Mouse (Mus musculus) C2C12 (cell line): ENCODE measurements around the gene Mapk11. TPM values are rescaled to one million over a fixed set of nuclear protein-coding genes. Genes with fewer than 3 reads are reported as not detected.

ENCODE experiments used
- H3K27me3 ChIP-seq: one replicate; pipeline ENCODE4 v1.6.1; 2011; ENCODE audit not compliant: control insufficient read depth, insufficient read depth, insufficient read length
- H3K36me3 ChIP-seq: one replicate; pipeline ENCODE4 v1.6.1; 2011; ENCODE audit not compliant: control insufficient read depth, insufficient read depth
- H3K4me3 ChIP-seq: one replicate; pipeline ENCODE4 v1.5.1; 2011; ENCODE audit warnings: mild to moderate bottlenecking, control low read depth; ENCODE audit not compliant: poor library complexity, insufficient read depth, severe bottlenecking
- H3K79me2 ChIP-seq: one replicate; pipeline ENCODE4 v1.6.1; 2011; ENCODE audit not compliant: control insufficient read depth, insufficient read depth
- H3K79me3 ChIP-seq: one replicate; pipeline ENCODE4 v1.6.1; 2011; ENCODE audit warnings: low read depth, control low read depth
- H3ac ChIP-seq: one replicate; pipeline ENCODE3; 2011; ENCODE audit warnings: low read depth; ENCODE audit not compliant: control insufficient read depth, insufficient read length
- CEBPB ChIP-seq: IDR thresholded peaks from one replicate; pipeline ENCODE4 v1.6.1; 2011; ENCODE audit warnings: low read depth, mild to moderate bottlenecking, control low read depth, moderate library complexity
- CTCF ChIP-seq: IDR thresholded peaks from one replicate; pipeline ENCODE4 v1.5.1; 2011; ENCODE audit not compliant: control insufficient read depth, insufficient read depth, insufficient read length
- FOSL1 ChIP-seq: IDR thresholded peaks from one replicate; pipeline ENCODE4 v1.8.0; 2011; ENCODE audit warnings: mild to moderate bottlenecking, low read length; ENCODE audit not compliant: poor library complexity, insufficient read depth, severe bottlenecking
- MAX ChIP-seq: IDR thresholded peaks from one replicate; pipeline ENCODE4 v1.6.1; 2011; ENCODE audit warnings: mild to moderate bottlenecking, control low read depth
- MYOD1 ChIP-seq: IDR thresholded peaks from one replicate; pipeline ENCODE4 v1.6.1; 2011; ENCODE audit warnings: low read depth; ENCODE audit not compliant: control insufficient read depth, insufficient read length
- MYOG ChIP-seq: IDR thresholded peaks from one replicate; pipeline ENCODE4 v1.6.1; 2011; ENCODE audit not compliant: control insufficient read depth, insufficient read length; ENCODE audit errors: extremely low read depth
- USF1 ChIP-seq: IDR thresholded peaks from one replicate; pipeline ENCODE4 v1.6.1; 2011; ENCODE audit warnings: low read depth, mild to moderate bottlenecking, control low read depth, moderate library complexity
- polyA plus RNA-seq: library from polyadenylated mRNA; unstranded; fragments of >200 nt; fragmentation: generic; extraction: Trizol; gene quantifications from one replicate; pipeline ENCODE4 v1.2.1, GENCODE M21; 2012; ENCODE audit warnings: missing spikeins

The Mapk11 gene
- polyA plus RNA-seq, 1 experiment: 14.9 TPM

DNA sequence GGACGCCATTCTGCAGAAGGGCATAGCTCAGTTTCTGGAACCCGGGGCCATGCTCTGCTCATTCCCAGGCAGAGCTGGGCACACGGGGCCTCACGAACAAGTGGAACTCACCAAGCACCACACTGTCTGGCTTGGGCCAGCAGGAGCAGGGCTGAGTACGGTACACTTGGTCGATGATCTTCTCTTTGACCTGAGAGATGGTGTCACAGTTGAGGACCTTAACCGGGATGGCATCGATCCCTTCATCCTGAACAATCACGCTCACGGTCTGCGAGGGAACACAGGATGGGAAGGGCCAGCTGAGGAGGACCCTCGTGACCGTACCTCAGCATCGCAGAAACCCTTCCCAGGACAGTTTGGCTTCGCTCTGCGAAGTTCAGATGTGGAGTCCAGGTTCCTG lies 9.1 kb upstream of the Mapk11 start:
- no peaks in the 10 kb centered on the region for H3K27me3 ChIP-seq
- H3K79me2 ChIP-seq: no peaks in the 10 kb centered on the region
- peaks cover 93% of the 10 kb centered on the region for H3K36me3 ChIP-seq
- no peaks in the 10 kb centered on the region for H3K79me3 ChIP-seq
- no peak overlapping the region for H3K4me3 ChIP-seq
- no peak overlapping the region for H3ac ChIP-seq
- TF ChIP-seq MAX (no peak), MYOD1 (no peak), CEBPB (no peak), USF1 (no peak), FOSL1 (no peak), MYOG (no peak), CTCF (no peak)

DNA sequence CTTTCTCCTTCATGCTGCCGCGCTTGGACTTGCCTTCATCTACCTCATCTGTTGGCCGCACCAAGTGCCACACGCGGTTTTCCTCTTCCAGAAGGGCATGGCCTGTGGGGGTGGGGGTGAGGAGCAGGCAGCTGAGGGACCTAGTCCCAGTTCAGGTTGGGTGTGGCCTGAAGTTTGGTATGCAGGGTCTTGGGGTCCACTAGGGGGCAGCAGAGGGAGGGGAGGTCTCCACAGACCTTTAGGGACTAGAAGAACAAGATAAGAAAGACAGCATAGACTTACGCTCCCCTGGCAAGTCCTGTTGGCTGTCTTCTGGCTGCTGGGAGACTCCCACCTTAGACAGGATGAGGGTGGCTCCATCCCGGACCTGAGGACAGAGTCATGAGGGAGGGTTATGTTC lies 8.5 kb upstream of the Mapk11 start:
- no peak overlapping the region for H3K4me3 ChIP-seq
- no peaks in the 10 kb centered on the region for H3K27me3 ChIP-seq
- TF ChIP-seq FOSL1 (no peak), CTCF (peak; percentile 75)
- no peaks in the 10 kb centered on the region for H3K79me3 ChIP-seq
- peaks cover 87% of the 10 kb centered on the region for H3K36me3 ChIP-seq
- H3K79me2 ChIP-seq: no peaks in the 10 kb centered on the region
- H3ac ChIP-seq: no peak overlapping the region

DNA sequence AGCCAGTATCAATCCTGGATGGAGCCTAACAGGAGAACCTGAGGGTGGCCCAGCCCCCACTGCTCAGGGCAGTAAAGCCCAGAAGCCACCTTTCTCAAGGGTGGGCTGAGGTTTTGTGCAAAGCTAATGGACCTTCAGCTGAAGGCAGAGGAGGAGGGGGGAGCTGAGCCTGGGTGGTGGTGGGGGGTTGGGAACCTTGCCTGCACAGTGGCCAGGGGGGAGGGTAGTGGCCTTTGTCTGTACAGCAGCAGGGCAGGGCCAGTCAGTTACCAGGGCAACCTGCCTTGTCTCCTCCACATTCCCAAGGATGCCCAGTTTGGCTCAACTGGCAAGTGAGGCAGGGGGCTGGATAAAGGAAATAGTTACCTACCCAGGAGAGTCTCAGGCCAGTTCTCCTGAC lies 2.9 kb upstream of the Mapk11 start:
- Histone ChIP-seq H3K79me3 (no peaks in the 10 kb centered on the region), H3K4me3 (no peak overlapping the region), H3K79me2 (peaks cover 10% of the 10 kb centered on the region), H3K27me3 (no peaks in the 10 kb centered on the region), H3K36me3 (peaks cover 37% of the 10 kb centered on the region), H3ac (no peak overlapping the region)
- TF ChIP-seq FOSL1: no peak

DNA sequence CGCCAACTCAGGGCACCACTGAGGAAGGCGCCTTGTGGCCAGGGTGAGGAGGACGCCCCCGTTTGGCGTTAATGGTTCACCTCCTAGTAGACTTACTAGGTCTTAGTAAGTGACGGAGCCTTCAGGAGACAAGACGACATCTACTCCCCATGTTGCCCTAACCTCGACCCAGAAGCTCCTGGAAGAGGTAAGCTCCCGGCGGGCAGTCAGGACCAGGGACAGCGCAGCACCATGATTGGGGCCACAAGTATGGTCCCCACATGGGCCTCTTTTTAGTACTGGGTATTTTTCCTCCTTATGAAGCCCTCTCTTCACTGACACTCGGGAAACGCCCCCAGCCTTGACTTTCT lies 588 bp upstream of the Mapk11 start:
- Histone ChIP-seq H3K79me3 (no peaks in the 10 kb centered on the region), H3K4me3 (peak overlapping the region; percentile 62), H3K27me3 (no peaks in the 10 kb centered on the region), H3K36me3 (peaks cover 25% of the 10 kb centered on the region), H3K79me2 (peaks cover 10% of the 10 kb centered on the region), H3ac (no peak overlapping the region)
- TF ChIP-seq MAX (no peak), USF1 (no peak), MYOG (no peak), CEBPB (no peak)

DNA sequence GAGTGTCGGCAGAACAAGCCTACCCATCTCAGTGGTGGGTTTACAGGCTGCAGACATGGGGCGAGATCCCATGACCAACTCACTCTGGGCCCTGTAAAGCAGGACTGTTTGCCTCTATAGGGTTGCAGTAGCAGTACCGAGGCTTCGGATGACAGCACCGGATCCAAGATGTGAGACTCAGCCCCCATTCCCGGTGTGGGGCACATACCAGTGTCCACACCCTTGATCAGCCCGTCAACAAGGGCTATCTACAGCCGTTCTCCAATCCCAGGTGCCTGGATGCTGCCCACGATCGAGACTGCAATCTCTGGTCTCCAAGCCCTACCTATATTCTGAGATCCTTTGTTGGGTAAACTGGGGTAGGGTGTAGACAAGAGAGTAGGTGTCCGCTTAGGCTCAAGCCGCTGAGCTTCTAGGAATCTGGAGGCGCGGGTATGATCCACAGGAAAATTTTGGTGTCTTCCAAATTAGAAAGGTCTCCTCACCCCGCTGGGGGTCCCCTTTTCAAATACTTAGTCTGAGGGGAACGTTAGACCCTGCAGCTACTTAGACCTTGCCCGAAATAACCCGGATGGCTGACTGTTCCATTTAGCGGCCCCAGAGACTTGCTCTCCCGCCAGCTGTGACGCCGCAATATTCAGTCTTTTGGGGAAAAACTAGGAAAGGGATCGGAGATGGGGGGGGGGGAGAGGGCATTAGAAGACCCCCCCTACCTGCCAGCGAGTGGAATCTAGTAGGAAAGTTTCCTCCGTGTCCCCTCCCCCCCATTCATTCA lies 745 bp downstream of the Mapk11 start:
- H3K36me3 ChIP-seq: peaks cover 16% of the 10 kb centered on the region
- peaks cover 10% of the 10 kb centered on the region for H3K79me2 ChIP-seq
- no peaks in the 10 kb centered on the region for H3K79me3 ChIP-seq
- peak overlapping the region; percentile 62 for H3K4me3 ChIP-seq
- TF ChIP-seq CTCF (no peak), MYOG (no peak), CEBPB (no peak), MYOD1 (no peak), MAX (no peak), USF1 (no peak), FOSL1 (no peak)
- H3ac ChIP-seq: peak overlapping the region; percentile 64
- H3K27me3 ChIP-seq: no peaks in the 10 kb centered on the region

DNA sequence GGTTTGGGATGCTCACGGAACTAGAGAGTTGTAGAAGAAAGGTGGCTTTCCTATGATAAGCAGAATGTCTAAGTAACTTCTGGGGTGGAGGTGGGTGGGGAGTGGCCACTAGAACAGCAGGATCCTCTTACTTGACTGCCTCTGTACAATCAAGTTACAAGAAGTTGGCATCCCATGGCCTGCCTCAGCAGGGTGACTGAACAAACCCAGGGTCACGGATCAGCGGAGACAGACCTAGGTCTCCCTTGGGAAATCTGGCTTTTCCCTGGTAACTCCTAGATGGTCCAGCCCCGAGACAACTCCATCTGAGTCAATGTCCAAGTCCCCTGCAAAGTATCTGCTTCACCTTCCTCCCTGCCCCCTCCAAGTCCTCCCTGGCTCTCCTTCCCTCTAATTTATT lies 1.5 kb downstream of the Mapk11 start:
- no peaks in the 10 kb centered on the region for H3K27me3 ChIP-seq
- H3K79me2 ChIP-seq: peaks cover 10% of the 10 kb centered on the region
- TF ChIP-seq USF1 (no peak), FOSL1 (no peak), MYOG (no peak), MAX (no peak), CEBPB (no peak), MYOD1 (no peak), CTCF (no peak)
- peaks cover 15% of the 10 kb centered on the region for H3K36me3 ChIP-seq
- H3K4me3 ChIP-seq: peak overlapping the region; percentile 62
- no peaks in the 10 kb centered on the region for H3K79me3 ChIP-seq
- no peak overlapping the region for H3ac ChIP-seq
